Mouse (Mus musculus): ENCODE results near the gene Adam22. TPM values are rescaled to one million over a fixed set of nuclear protein-coding genes. Genes with fewer than 3 reads are reported as not detected.
A peak's percentile ranks its signal among the peaks of the same experiment; 100 is the strongest.

Adam22 gene
- total RNA-seq (2021): 100 to 1,000 TPM; 153 to 161 TPM

DNA sequence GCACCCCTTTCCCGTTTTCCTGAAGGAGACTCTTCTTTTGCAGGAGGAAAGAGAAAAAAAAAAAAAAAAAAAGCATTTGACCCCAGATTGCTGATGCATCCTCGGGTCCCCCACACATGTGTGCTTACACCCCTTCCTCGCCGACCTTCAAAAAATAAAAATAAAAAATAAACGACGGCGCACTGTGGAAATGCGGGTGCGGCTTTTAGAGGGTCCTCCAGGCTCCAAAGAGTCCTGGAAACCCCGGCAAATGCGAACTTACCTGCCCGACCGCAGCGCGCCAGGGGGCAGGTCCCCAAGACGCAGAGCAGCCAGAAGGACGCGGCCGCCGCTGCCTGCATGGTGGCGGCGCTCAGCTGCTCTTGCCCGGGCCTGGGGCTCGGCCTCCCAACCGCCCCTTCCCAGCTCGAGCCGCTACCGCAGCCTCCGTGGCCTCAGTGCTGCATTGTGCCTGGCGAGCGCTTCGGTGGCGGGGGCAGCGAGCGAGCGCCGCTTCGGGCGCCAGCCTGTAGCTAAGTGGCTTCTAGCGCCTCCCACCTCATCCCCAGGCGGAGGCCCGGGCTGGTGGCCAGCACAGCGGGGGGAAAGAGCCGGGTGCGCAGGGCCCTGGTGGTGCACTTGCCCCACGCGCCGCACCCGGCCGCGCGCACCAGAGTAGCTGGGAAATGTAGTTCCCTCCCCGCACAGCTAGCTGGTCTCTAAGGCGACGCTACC, at the start of gene Adam22:
Adam22 (minus strand) TSS at position 547 of the 714 bp plus-strand sequence.
- peak; percentile 95 to 96 for DNase-seq

DNA sequence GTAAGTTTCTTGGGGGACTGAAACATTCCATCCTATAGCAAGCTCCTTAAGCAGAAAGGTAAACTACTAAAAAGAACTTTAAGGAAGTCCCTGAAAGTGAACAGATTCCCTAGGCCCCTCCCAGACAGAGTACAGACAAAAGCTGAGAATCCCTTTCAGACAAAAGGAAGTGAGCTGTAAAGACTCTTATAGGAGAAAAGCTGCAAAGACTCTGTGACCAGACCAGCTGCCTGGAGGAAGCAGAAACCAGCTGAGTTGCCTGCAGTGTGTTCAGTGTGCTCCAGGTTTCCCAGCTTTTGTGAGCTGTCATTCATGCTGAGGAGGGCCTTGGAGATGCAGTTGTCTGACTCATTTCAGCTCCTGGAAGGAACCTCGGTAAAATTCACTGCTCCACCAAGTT, 49.5 kb upstream of the Adam22 start:
- no peak for DNase-seq

DNA sequence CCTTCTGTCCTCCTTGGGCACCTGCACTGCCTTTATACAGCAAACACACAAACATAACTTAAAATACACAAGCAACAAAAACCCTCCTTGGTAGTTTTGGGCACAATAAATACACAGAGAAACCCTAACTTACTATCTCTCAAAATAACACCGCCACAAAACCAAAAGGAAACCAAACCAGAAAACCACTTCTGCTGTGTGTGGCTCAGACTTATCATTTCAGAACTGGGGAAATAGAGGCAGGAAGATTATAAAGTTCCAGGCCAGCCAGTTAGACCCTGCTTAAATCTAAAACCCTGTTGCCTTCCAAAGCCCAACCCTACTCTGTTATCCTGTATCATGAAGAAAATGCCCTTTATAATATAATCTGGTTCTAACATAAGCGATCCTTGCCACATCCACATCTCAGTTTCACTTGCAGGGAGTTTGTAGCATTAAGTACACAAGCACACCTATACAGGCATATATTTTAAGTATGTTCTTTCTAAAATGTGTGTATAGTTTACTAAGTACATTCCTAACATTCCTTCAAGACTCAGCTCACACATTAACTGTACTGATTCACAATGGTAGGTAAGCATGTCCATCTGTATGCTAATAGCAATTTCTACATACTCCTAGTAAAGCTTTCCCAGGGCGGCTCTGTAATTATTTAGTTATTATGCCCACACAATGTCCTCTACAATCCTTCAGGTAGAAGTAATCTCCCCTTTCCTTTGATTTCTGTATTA, 48.9 kb upstream of the Adam22 start:
- DNase-seq: no peak

DNA sequence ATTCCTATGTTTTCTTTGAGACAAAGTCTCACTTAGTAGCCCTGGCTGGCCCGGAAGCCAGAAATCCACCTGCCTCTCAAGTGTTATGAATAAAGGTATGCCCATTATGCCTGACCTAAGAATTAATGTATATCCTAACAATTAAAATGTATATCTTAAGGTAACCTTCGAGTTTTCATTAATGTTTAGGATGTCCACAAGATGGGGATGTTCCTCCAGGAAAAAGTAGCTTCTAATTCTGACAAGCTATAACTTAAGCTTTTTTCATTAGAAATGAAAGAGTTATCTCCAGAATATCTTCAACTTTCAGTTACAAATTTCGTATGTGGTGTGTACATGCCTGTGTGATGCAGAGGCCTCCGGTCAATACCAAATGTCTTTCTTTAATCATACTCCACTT, 40.8 kb upstream of the Adam22 start:
- DNase-seq: no peak

DNA sequence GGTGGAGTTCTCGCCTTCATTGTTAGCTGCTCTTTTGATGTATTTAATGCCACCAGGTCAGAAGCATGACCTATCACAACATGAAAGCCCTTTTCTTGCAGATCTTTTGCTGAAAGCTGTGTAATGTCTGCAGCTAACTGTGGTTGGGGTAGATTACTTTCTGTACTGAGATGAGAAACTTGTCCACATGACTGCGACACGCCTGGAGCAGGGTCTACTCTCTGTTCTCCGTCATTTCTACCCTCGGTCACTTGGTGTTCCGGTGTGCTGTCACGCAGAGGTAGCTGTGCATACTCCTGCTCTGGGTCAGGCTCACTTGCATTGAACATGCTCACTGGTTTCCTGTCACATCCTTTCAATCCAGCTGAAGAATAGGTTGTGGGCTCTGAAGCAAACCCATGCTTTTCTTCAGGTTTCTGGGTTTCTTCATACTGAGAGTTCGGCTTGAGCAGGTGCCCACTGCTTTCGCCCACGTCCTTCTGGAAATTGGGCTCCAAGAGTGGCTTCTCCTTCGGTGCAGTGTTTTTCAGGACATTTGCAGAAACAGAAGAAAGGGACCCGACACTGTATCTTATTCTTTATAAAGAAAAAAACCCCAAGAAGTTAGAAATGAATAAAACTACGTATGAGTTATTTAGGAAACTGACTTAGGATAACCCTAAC, 29.8 kb upstream of the Adam22 start:
- DNase-seq: no peak

DNA sequence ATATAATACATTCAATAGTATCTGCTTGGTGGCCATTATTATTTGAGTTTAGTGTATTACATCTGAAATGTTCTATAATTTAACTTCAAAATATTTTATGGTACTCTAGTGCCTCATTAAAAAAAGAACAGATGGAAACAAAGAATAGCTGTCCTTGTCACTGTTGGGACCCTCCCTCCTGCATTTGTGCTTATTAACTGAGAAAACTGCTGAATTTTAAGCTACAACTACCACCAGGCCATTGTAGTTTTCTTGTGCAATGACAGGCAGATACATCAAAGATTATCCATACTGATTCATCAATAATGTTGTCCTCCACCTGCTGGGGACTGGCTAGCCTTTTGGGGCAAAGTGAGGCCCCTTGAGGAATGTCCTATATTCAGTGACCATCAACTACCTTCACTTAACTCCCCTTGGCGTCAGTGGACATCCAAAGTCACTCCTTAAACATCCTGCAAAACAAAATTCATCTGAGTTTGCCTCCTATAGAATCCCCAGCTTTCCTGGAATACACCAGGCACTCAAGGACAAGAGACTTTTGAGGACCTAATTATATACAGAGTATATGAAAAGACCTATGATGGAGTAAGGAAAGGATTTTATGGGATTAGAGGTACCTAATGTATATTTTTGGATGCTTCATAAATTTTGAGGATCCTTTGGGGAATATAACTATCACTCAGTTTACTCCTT, 26.1 kb upstream of the Adam22 start:
- DNase-seq: no peak

DNA sequence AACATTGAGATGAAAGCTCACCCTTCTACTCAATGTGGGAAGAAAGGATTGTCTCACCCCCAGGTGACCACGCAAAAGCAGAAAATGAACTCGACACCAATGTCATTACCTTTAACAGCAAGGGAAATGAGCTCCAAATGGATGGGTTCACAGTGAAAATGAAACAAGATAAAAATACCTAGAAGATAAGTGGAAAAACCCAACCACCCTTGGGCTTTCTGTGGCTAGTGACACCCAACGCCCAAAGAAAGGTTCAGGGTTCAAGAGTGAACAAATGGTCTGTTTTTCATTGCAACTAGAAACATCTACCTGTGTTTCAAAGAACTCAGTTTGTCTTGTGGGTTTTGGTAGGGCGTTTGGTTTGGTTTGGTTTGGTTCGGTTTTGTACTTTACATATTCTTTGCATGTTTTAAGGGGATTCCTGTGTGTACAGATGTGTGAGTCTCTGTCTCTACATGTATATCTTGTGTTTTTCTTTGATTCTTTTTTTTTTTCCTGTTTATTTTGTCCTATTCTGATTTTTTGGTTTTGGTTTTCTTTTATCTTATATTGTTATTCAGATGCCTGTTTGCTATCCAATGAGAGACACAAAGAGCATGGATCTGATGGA, 6.4 kb upstream of the Adam22 start:
- DNase-seq: no peak

DNA sequence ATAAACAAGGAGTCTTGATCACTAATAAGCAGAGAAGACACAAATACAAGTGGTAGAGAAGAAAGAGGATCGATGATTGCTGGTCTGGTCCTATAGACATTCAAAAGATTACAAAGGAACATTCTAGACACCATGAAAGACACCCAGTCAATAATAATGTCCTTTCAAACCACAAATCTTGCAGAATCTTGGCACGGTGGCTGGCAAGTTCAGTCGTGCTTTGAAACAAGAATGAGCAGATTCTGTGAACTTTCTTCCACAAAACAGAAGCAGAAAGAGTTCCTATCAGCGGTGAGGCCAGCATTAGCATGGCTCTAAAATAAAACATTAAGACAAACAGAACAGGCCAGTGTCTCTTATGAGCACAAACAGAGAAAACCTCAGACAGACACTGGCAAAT, 5.5 kb upstream of the Adam22 start:
- no peak for DNase-seq

DNA sequence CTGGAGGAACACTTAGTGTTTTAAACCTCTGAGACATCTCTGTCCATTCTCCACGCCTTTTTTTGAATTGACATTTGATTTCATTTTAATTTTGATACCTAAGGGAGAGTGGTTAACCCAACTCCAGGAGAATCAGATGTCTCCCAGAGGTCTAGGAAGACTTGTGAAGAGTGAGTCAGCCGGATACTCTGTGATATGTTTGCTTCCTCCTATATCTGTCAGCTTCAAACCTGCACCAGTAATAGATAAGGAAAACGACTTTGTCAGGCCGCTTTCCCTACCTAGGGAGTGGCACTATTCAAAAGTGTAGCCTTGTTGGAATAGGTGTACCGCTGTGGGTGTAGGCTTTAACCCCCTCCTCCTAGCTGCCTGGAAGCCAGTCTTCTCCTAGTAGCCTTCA, 821 bp upstream of the Adam22 start:
- no peak for DNase-seq

DNA sequence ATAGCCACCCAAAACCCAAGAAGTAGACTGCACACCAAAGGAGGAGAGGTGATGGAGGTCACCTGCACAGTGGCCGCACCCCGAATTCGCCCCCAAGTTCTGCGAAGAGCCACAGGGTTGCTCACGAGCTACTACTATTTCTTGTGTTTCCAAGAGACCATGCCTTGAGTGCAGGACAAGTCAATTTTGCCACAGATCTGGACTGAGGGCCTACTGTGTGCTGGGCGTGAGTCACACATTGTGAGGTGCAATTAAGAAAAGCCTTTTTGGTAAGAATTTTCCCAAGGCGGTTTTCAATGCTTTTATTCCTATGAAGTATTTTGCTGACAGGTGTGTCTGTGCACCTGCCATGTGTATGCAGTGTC, 350 bp upstream of the Adam22 start:
- DNase-seq: no peak

DNA sequence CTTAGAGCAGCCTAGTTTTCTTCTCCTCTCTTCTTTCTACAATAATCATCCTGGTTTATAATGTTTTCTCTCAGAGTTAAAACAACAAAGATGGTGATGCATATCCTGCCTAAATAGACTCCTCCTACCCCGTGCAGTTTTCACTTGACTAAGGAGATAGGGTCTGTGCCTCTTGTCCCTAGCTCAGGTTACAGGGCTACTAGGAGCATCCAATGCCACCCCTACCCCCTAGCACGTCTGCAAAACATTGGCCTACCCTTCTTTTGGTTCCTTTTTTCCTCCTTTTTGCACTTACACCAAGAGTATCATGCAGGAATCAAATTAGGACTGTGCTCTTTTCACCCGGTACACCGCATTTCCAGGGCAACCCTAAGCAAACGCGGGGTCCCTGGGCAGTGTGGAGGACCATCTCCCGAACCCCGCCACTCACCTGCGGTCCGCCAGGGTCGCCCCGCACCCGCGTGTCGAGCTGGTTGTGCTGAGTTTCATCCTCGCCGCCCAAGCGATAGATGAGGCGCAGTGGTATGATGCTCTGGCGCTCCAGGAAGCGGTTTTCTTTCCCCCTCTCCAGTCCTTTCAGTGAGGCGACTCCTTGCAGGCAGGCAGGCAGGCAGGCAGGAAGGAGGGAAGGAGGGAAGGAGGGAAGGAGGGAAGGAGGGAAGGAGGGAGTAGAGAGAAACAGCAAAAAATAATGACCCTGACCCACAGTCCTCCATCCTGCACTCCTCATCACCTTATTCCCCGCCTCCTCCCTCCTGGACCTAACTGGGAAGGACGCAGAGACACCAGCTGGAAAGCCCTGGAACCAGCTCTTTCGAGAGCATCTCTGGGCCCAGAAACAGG, 968 bp downstream of the Adam22 start:
- DNase-seq: peak; percentile 38 to 55

DNA sequence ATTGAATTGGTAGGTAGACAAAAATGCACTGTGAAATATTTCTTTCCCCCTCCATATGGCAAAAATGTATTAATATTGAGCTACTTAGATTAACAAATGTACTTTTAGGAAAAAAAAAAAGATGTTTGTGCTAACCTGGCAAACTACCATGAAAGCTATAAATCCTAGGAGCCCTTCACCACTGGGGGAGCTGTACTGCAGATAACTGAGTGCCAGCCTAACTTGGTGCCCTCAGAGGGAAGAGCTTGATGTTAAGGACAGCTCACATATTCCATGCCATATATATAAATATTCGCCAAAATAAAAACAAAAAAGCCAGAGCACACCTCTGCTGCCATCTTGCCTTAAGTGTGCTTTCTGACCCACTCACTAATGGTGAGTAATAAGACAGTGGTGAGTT, 5.6 kb downstream of the Adam22 start:
- no peak for DNase-seq

DNA sequence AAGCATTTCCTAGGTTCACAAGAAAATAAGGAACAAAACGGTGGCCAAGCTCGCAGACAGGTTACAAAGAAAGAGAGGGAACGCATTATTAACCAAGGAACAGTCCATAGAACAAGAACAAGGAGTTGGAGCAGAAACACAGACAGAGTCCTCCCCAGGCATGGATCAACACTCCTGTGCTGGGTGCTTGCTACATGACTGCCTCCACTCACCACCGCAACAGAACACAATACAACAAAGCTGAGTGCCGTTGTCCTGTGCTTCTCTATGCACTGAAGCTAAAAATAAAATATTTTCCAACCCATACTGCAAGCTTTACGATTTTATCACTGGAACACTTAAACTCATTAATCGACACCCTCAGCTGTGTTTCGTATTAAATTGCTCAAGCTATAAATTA, 10.3 kb downstream of the Adam22 start:
- DNase-seq: no peak

DNA sequence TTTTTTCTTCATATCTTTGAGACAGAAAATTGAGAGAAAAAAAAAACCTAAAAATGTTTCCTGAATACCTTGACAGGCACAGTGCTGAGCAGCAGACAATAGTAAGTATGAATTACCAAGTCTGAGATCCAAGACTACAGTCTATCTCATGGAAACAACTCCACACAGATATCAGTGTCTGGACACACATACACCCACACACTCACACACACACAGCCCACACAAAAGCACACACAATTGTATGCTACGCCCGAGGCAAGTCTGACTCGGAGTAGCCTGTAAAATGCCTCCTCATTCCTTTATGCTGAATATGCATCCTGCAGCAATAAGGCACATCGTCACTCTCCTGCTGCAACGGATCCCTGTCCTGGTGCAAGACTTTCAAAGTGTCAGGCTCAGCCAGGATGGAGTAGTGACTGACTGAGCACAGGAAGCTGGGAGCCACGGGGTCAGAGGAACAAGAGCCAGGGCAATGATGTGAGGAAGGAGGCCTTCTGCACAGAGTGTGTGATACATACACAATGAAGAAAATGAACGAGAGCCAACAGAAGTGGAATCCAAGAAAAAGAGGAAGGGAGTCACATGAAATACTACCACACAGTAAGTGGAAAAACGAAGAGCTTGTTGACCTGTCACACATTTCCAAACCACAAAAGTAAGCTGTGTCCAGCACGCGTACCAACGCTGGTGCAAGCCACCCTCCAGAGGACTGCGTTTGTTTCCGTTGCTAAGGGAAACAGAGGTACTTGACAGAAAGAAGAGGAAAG, 10.9 kb downstream of the Adam22 start:
- DNase-seq: no peak

DNA sequence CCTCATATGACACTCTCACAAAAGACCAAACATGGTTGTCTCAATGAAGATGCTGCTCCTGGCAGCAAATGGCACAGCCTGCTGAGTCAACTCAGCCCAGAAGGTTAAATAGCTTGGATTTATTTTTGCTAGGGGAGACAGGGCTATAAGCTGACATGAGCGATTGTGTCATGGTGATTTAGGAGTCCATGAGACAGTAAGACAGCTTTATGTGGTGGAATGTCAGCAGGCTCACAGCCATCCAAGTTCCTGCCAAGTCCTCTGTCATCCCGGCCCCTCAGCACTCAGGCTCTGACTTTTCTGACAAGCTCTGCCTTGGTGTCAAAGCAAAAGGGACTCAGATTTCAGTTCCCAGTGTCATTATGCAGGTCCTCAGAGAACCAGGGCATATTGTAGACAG, 11.6 kb downstream of the Adam22 start:
- DNase-seq: no peak

DNA sequence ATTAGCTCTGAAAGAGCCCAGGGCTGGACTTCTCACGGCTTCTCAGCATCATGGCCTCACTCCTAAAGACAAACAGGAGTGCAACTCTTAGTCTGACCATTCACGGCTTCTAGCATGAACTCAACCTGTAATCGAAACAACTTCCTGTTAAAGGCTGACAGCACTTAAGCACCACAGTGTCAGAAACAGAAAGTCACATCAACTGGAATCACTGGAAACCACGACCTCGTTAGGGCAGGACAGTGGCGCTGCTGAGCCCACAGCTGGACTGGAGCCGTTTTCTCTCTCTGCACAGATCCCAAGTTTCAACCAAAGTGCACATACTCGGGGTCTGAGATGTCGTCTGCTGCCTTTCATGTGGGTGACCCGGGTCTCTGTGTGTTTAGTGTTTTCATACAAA, 18.4 kb downstream of the Adam22 start:
- DNase-seq: no peak

DNA sequence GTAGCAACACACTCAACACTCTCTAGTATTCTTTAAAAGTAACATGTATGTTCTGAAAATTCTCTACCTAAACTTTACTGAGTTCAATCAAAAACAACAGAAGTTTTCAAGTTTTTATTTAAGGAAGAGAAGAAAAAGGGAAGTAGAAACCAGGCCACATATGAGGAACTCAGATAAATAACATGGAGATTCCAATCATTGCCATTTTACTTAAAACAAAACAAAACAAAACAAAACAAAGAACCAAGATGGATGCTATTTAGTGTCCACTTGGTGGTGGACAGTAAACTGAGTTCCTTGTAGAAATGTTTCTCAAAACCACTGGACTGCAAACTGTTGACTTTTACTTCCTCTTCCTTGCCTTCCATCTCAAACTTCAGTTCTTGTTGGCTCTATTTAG, 21.6 kb downstream of the Adam22 start:
- DNase-seq: no peak

DNA sequence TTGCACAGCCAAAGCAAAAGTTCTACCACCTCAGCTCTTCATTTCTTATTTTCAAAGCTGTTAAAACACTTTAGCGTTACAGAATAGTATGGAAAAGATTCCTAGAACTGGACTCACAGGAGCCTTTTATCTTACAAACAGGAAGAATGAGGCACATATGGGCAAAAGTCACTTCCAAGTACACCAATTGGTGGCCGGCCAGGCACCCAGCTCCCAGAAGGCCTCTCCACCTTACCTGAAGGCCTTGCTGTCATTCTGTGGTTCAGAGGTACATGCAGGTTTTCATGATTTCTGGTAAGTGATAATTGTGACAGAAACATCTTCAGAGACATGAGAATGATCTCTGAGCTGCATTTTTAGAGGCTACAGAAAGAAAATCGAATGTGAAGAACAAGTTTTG, 24.7 kb downstream of the Adam22 start:
- DNase-seq: no peak

DNA sequence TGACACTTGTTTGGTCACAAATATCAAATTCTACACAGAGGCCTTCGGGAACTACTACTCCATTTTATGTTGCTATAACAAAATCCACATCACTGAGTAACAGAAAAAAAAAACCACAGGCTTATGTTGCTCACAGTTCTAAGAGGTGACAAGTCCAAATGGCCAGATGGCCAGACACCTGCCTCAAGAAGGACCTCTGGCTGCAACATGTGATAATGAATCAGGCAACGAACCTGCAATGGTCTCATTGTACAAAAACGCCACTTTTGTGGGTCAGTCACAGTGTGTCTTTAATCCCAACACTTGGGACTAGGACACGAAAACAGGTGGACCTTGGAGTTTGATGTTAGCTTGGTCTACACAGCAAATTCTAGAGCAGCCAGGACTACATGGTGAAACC, 26.3 kb downstream of the Adam22 start:
- no peak for DNase-seq

DNA sequence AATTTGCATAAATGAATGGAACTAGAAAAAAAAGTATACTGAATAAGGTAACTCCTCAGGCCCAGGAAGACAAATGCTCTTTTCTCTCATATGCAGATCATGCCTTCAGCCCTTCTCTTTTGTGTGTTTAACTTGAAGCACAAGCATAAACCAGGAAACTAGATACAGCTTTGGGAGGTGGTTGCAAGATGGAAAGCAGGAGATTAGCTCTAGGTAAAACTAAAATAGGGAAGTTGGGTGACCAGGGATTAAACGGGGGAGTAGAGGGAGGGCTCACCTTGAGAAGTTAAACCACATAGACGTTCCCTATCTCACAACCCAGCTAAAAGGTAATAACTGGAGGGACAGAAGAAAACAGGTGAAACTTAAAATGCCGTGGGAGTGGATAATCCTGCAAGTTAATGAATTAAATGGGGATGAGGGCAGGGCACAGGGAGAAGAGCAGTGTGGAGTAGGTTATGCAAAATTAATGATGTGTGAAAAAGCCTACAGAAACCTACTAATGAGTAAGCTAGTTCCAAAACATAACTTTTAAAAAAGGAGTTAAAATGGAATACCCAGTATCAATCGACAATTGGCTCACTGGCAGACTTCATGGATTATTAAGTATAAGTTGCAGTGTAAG, 40.2 kb downstream of the Adam22 start:
- no peak for DNase-seq

DNA sequence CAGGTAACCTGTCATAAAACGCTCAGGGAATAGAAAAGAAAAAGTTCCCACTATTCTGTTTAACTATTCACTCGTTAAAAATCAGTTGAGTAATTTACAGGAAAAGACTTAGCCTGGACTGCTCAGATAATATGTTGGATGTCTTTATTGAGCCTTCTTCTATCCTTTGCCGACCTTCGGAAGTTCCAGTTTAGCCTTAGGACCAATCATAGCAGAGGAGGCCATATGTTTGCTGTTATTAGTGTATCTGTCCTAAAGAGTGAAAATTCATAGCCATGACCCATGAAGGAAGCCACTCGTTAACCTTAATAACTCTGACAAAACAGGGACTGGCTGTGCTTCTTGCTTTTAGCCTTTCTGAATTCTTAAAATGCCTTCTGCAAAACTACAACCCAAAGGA, 41.3 kb downstream of the Adam22 start:
- DNase-seq: no peak
